Mouse (Mus musculus) midbrain, embryonic 10.5 days (tissue): ENCODE results near the gene Mdh2. TPM values are rescaled to one million over a fixed set of nuclear protein-coding genes. Genes with fewer than 3 reads are reported as not detected.

Experiments used
- DNase-seq: peaks from one replicate; pipeline ENCODE4 v3.0.0-alpha.2; 2017; ENCODE audit warnings: low spot score
- H3K27ac ChIP-seq: fragments of 300-500 bp; sonication (generic); replicated peaks from 2 replicates; pipeline ENCODE4 v1.5.1; 2016; ENCODE audit warnings: mild to moderate bottlenecking
- H3K27me3 ChIP-seq: fragments of 300-500 bp; sonication (generic); 2 replicates; pipeline ENCODE4 v1.6.1; 2016; ENCODE audit warnings: low read depth, mild to moderate bottlenecking; ENCODE audit not compliant: poor library complexity, severe bottlenecking
- H3K36me3 ChIP-seq: fragments of 300-500 bp; sonication (generic); 2 replicates; pipeline ENCODE4 v1.6.1; 2016; ENCODE audit warnings: mild to moderate bottlenecking, moderate library complexity
- H3K4me1 ChIP-seq: fragments of 300-500 bp; sonication (generic); 2 replicates; pipeline ENCODE4 v1.6.1; 2016
- H3K4me3 ChIP-seq: fragments of 300-500 bp; sonication (generic); 2 replicates; pipeline ENCODE4 v1.5.1; 2016; ENCODE audit warnings: mild to moderate bottlenecking, moderate library complexity
- H3K9me3 ChIP-seq: fragments of 300-500 bp; sonication (generic); replicated peaks from 2 replicates; pipeline ENCODE4 v1.6.1; 2016; ENCODE audit warnings: mild to moderate bottlenecking
- WGBS: fragments of 180-500 bp; shearing (Covaris S2); methylation state at CpG from one replicate; pipeline ENCODE4 v1.1.7; 2016; 5-methylcytosine and 5-hydroxymethylcytosine counted together
- polyA plus RNA-seq: library from polyadenylated mRNA; unstranded; fragments of >200 nt; fragmentation: Nextera tagmentation; extraction: Ambion mirVana; gene quantifications from 2 replicates; pipeline ENCODE4 v1.2.1, GENCODE M21; 2016

The Mdh2 gene
- polyA plus RNA-seq, 1 experiment from 2014 or later, result 619 TPM

- Histone ChIP-seq H3K27ac (no peak overlapping the region), H3K36me3 (peaks cover 75% of the 10 kb centered on the region), H3K27me3 (no peaks in the 10 kb centered on the region), H3K4me3 (no peak overlapping the region), H3K9me3 (no peaks in the 10 kb centered on the region), H3K4me1 (peaks cover 21% of the 10 kb centered on the region)
- WGBS, result 96% methylated on average over 4 of the region's 4 CpGs
- no peak for DNase-seq
Observed at GRCm38 (mm10) chr5:135782901-135783300, 4.6 kb downstream of the Mdh2 start.

GRCm38 (mm10) chr5:135793996-135794858 is 15.9 kb downstream of the Mdh2 start:
- DNase-seq, result peak; percentile 90
- H3K27me3 ChIP-seq, result no peaks in the 10 kb centered on the region
- no peaks in the 10 kb centered on the region for H3K9me3 ChIP-seq
- H3K4me3 ChIP-seq, result peak overlapping the region; percentile 45
- peaks cover 30% of the 10 kb centered on the region for H3K36me3 ChIP-seq
- H3K27ac ChIP-seq, result peak overlapping the region; percentile 84
- 9% methylated on average over 20 of the region's 20 CpGs for WGBS
- peaks cover 15% of the 10 kb centered on the region for H3K4me1 ChIP-seq

- Histone ChIP-seq H3K27me3 (no peaks in the 10 kb centered on the region), H3K4me3 (peak overlapping the region; percentile 45), H3K36me3 (peaks cover 25% of the 10 kb centered on the region), H3K9me3 (no peaks in the 10 kb centered on the region), H3K4me1 (peaks cover 15% of the 10 kb centered on the region), H3K27ac (peak overlapping the region; percentile 84)
- no peak for DNase-seq
- WGBS, result 9% methylated on average over 5 of the region's 5 CpGs
Observed at GRCm38 (mm10) chr5:135794859-135795181, 16.5 kb downstream of the Mdh2 start.

GRCm38 (mm10) chr5:135799746-135800145 is 21.5 kb downstream of the Mdh2 start:
- no peak overlapping the region for H3K27ac ChIP-seq
- H3K27me3 ChIP-seq, result no peaks in the 10 kb centered on the region
- DNase-seq, result no peak
- no peaks in the 10 kb centered on the region for H3K36me3 ChIP-seq
- no peak overlapping the region for H3K4me3 ChIP-seq
- 41% methylated on average over 4 of the region's 4 CpGs for WGBS
- H3K9me3 ChIP-seq, result no peaks in the 10 kb centered on the region
- peaks cover 24% of the 10 kb centered on the region for H3K4me1 ChIP-seq

GRCm38 (mm10) chr5:135800927-135801326 is 22.6 kb downstream of the Mdh2 start:
- peak overlapping the region; percentile 68 for H3K27ac ChIP-seq
- no peaks in the 10 kb centered on the region for H3K27me3 ChIP-seq
- DNase-seq, result no peak
- no peaks in the 10 kb centered on the region for H3K9me3 ChIP-seq
- no peak overlapping the region for H3K4me3 ChIP-seq
- 3% methylated on average over 6 of the region's 6 CpGs for WGBS
- peaks cover 20% of the 10 kb centered on the region for H3K4me1 ChIP-seq
- H3K36me3 ChIP-seq, result no peaks in the 10 kb centered on the region

- Histone ChIP-seq H3K4me3 (no peak overlapping the region), H3K9me3 (no peaks in the 10 kb centered on the region), H3K36me3 (no peaks in the 10 kb centered on the region), H3K27ac (no peak overlapping the region), H3K4me1 (peaks cover 33% of the 10 kb centered on the region), H3K27me3 (no peaks in the 10 kb centered on the region)
- DNase-seq, result no peak
- WGBS, result 92% methylated on average over 8 of the region's 8 CpGs
Observed at GRCm38 (mm10) chr5:135802641-135803040, 24.4 kb downstream of the Mdh2 start.

GRCm38 (mm10) chr5:135803135-135803534 is 24.9 kb downstream of the Mdh2 start:
- Histone ChIP-seq H3K27ac (no peak overlapping the region), H3K9me3 (no peaks in the 10 kb centered on the region), H3K4me3 (no peak overlapping the region), H3K27me3 (no peaks in the 10 kb centered on the region), H3K4me1 (peaks cover 34% of the 10 kb centered on the region), H3K36me3 (no peaks in the 10 kb centered on the region)
- WGBS, result 66% methylated on average over 4 of the region's 4 CpGs
- DNase-seq, result no peak

GRCm38 (mm10) chr5:135803676-135804075 is 25.4 kb downstream of the Mdh2 start:
- Histone ChIP-seq H3K36me3 (no peaks in the 10 kb centered on the region), H3K9me3 (no peaks in the 10 kb centered on the region), H3K4me3 (no peak overlapping the region), H3K27ac (no peak overlapping the region), H3K4me1 (peaks cover 34% of the 10 kb centered on the region), H3K27me3 (no peaks in the 10 kb centered on the region)
- no peak for DNase-seq
- WGBS, result 82% methylated on average over 4 of the region's 4 CpGs

- Histone ChIP-seq H3K36me3 (no peaks in the 10 kb centered on the region), H3K9me3 (no peaks in the 10 kb centered on the region), H3K4me3 (no peak overlapping the region), H3K27ac (no peak overlapping the region), H3K4me1 (peaks cover 34% of the 10 kb centered on the region), H3K27me3 (no peaks in the 10 kb centered on the region)
- DNase-seq, result no peak
- 77% methylated on average over 2 of the region's 2 CpGs for WGBS
Observed at GRCm38 (mm10) chr5:135804735-135805134, 26.5 kb downstream of the Mdh2 start.

GRCm38 (mm10) chr5:135806555-135807262 is 28.4 kb downstream of the Mdh2 start, which contains the start of gene Srrm3:
Gene Srrm3 (plus strand): TSS chr5:135806890.
- peaks cover 18% of the 10 kb centered on the region for H3K4me1 ChIP-seq
- no peaks in the 10 kb centered on the region for H3K36me3 ChIP-seq
- H3K27ac ChIP-seq, result peak within 1 kb of the TSS; percentile 77
- H3K9me3 ChIP-seq, result no peaks in the 10 kb centered on the region
- WGBS, result 3% methylated on average over 29 of the region's 29 CpGs
- DNase-seq, result peak; percentile 87
- no peaks in the 10 kb centered on the region for H3K27me3 ChIP-seq
- H3K4me3 ChIP-seq, result peak within 1 kb of the TSS; percentile 57

GRCm38 (mm10) chr5:135807263-135807637 is 29.0 kb downstream of the Mdh2 start:
- DNase-seq, result no peak
- Histone ChIP-seq H3K27ac (peak overlapping the region; percentile 77; the same call in 1 of the 2 replicates), H3K9me3 (no peaks in the 10 kb centered on the region), H3K36me3 (no peaks in the 10 kb centered on the region), H3K4me1 (peaks cover 18% of the 10 kb centered on the region), H3K4me3 (peak overlapping the region; percentile 57), H3K27me3 (no peaks in the 10 kb centered on the region)
- WGBS, result 51% methylated on average over 3 of the region's 3 CpGs

GRCm38 (mm10) chr5:135812991-135813390 is 34.7 kb downstream of the Mdh2 start:
- H3K27me3 ChIP-seq, result no peaks in the 10 kb centered on the region; the same call in 1 of the 2 replicates
- no peak overlapping the region for H3K4me3 ChIP-seq
- 70% methylated on average over 5 of the region's 5 CpGs for WGBS
- DNase-seq, result no peak
- H3K27ac ChIP-seq, result no peak overlapping the region
- H3K9me3 ChIP-seq, result no peaks in the 10 kb centered on the region
- no peaks in the 10 kb centered on the region for H3K36me3 ChIP-seq
- H3K4me1 ChIP-seq, result no peaks in the 10 kb centered on the region; the same call in 1 of the 2 replicates

GRCm38 (mm10) chr5:135818491-135818890 is 40.2 kb downstream of the Mdh2 start:
- H3K9me3 ChIP-seq, result no peaks in the 10 kb centered on the region
- no peak for DNase-seq
- no peaks in the 10 kb centered on the region for H3K36me3 ChIP-seq
- WGBS, result 51% methylated on average over 7 of the region's 7 CpGs
- H3K4me3 ChIP-seq, result no peak overlapping the region
- peaks cover 16% of the 10 kb centered on the region for H3K4me1 ChIP-seq
- no peaks in the 10 kb centered on the region; the same call in 1 of the 2 replicates for H3K27me3 ChIP-seq
- H3K27ac ChIP-seq, result no peak overlapping the region
